Mouse (Mus musculus) kidney, postnatal 25 days (tissue): ENCODE measurements around the gene Ush2a.

Source experiments
- DNase-seq, 2 experiments: peaks; one replicate each; pipeline ENCODE4 v3.0.0; 2021; ENCODE audit warnings: mixed read lengths in 2 of 2

Gene Ush2a

DNA sequence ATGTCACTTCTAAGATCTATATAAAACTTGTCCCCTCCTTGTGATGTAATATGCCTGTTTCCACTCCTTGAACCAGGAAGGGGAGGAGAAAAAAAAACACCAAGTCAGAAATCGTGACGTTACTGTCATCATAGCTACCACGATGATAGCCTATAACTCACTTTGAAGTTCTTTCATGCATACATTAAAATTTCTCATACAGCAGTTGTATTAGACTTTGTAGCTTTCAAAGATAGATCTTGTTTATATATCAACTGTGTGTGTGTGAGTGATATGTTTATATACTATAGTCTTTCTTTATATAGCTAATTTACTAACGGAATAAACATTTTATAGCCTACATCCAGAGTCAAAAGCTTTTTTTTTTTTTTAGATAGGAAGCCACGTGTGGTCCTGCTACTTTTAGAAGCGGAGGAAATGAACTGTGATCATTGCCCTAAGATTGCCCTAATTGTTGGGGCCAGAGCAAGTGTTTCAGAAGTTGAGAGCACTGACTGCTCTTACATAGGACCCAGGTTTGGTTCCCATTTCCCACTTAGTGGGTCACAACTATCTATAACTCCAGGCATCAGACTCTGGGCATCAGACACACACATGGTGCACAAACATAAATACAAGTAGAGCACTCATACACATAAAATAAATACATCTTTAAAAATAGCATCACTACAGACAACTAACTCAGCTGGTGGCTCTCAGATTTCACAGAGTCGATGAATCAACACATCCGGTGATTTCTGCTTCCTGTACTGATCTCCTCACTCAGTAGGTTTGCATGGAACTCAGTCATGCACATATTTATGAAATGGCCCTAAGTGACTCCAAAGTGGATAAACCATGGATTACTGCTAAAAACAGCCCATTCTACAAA, 413.1 kb downstream of the Ush2a start:
- DNase-seq: no peak

DNA sequence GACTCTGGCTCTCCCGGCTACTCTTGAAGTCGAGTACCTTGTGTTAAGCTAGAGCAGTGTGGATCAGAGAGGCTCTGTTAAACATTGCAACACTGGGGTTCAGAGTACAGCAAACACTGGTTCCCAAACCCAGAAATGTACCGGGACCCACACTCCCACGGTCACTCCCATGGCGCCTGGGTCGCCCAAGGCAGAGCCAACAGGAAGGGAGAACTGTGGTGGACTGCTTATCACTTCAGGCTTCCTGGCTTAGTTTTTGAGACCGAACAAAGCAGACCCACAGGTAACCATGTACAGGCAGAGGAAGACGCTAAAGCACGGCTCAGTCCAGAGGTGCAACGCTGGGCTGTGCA, 413.7 kb downstream of the Ush2a start:
- no peak for DNase-seq

DNA sequence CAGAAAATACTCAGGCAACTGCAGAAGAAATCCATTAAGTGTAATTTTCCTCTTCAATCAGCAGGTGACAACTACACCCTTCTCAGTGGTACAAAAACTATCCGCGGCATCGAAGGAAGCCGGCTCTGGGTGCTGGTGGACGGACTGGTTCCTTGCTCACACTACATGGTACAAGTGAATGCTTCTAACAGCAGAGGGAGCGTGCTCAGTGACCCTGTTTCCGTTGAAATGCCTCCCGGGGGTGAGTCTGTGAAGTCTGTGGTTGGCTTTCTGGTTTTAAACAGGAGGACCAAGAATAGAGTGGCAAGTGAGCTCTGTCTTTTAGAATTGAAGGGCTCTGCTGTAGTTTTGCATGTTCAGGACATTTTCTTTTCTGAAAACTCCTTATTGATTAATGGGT, 416.4 kb downstream of the Ush2a start:
- no peak for DNase-seq

DNA sequence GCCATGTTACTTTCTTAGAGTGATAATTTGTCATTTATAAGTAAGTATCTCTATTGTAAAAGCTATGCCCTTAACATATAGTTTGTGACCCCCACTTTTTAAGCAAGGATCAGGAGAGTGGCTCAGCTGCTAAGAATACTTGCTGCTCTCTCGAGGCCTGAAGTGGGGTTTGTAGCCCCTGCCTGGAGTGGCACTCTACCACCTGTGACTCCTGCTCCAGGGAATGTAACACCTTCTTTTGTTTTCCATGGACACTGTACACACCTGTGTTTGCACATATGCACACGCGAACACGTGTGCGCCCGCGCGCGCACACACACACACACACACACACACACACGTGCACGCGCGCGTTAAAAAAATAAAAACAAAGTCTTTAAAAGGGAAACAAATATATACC, 424.5 kb downstream of the Ush2a start:
- DNase-seq: no peak

DNA sequence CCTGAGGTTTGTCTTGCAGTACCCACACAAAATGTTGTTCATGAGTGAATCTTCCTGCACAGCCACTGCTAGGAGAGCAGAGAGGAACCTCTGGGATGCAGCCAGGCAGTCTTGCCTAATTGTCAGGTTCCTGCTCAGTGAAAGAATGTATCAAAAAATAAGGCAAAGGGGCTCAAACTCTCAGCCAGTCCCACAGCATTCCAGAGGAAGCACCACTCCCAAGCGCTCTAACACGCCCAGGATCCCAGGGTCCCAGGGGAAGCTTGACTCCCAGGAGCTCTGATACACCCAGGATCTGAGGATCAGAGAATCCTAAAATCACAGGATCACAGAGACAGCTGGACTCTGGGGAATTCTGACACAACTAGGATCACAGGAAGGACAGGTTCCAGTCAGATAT, 434.5 kb downstream of the Ush2a start:
- DNase-seq: no peak

DNA sequence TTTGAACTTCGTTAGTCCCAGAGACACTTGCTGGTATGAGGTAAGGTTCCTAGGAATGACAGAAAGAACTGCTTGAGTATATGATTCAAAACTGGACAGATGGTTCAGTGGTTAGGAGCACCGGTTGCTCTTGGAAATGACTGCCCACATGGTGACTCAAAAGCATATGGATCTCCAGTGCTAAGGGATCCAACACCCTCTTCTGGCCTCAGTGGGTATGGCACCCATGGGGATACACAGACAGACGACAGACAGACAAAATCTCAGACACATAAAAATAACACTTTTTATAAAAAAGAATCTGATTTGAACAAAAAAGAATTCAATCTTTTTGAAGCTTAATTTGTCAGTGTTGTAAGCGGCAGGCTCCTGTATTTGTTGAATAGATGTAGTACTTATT, 446.4 kb downstream of the Ush2a start:
- DNase-seq: no peak

DNA sequence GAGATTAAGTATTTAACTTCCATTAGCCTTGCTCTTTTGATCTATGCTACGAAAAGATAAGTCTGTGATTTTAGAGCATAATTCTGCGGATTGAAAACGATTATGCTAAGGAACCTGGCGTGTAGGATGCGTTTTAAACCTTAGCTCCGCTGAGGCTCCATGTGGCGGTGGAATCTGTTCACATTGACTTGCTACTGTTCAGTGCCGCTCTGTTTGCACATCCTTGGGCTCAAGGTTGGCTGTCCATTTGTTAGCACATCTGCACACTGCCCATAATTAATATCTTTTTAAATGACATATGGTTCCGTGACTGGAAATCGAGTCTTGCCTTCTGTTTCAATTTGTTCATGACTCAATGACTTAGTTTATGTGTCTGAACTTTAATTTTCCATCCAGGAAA, 446.9 kb downstream of the Ush2a start:
- no peak for DNase-seq

DNA sequence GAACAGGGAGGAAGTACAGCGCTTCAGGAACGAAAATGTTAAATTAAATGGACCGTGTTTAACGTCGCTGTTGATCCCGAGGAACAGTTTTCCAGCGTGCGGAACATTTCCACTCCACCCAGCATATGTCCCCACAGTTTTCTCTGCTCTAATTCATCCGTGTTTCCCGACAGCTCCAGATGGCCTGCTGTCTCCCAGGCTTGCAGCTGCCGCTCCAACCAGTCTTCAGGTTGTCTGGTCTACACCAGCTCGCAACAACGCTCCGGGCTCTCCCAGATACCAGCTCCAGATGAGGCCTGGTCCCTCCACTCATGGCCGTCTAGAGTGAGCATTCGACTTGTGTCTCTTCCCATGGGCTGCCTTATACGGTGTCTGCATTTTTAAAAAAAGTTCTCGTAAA, 452.3 kb downstream of the Ush2a start:
- no peak for DNase-seq

DNA sequence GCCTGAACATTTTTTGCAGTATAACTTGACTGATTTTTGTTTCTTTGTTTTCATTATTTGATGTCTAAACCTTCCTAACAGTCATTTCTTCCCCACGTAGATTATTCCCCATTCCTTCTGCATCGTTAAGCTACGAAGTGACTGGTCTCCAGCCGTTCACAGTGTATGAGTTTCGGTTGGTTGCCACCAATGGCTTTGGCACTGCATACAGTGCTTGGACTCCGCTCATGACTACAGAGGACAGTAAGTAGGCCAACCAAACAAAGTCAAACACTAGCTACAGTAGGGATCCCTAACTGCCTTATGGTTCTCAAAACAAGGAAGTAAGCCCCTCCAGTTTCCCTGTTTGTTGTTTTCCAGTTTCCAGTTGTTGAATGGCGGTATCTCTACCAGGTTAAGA, 453.1 kb downstream of the Ush2a start:
- no peak for DNase-seq

DNA sequence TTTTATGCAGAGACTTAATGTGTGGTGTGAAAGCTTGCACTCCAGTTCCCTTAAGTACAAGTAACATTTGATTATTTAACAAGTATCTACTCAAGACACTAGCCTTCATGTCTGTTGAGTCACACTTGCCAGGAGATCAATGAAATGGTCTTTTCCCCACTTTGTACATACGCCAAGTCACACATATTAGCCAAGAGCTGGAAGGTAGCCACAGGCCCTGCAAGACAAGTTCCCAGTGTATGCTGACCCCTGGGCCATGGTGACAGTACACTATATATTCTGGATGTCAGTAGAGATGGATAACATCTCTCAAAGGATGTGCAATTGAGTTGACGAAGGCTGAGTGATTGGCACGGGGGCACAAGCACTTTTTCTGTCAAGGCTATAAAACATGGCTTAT, 455.1 kb downstream of the Ush2a start:
- DNase-seq: no peak

DNA sequence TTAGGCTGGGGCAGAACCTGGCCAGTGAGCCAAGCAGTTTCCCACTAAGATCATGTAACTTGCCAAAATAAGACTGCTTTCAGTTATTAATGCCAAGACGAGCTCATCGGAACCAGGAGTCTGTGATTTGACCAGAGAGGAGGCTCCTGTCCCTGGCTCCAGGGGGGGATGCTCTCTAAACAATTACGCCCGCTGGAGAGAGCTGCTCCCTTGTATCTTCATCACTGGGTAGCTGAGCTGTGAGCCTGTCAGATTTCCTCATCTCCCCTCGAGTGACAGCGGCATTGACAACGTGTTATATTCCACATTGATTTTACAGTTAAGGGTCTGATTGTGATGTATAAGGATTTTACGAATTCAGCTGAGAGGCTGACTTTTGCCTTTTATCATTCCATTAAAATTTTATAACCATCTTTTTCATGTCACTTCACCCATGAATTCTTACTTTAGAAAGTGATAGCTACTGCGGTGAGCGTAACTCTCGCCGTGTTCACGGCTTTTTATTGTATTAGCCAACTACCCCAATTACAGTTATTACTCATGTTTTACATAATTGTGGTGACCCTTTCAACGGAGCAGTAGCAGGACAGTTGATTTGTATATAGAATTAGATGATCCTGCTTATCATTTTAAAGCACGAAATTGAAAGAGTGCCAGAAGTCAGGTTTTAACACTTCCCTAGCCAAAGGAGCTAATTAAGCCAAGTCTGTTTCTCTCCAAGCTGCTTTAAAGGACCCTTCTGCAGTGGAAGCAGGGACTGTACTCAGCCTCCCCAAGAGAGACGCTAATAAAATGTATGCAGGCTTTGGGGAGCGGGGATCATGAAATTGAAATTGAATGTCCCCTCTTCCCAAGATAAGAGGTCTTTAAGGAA, 463.5 kb downstream of the Ush2a start:
- no peak for DNase-seq

DNA sequence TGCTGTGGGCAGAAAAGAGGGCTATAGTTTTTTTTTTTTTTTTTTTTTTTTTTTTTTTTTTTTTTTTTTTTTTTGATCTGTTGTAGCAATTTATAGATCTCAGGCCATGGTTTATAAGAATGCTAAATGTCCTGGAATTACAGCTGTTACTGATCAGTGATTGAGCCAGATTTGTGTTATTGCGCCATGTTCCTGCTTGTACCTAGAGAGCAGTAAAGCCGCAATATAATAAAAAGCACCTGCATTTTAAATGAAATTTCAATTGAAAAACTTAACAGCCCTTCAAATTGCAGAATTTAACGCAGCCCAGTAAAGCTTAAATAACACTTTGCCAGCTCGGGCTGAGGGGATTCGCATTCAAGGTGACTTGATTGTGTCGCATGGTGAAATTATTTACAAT, 465.1 kb downstream of the Ush2a start:
- DNase-seq: no peak

DNA sequence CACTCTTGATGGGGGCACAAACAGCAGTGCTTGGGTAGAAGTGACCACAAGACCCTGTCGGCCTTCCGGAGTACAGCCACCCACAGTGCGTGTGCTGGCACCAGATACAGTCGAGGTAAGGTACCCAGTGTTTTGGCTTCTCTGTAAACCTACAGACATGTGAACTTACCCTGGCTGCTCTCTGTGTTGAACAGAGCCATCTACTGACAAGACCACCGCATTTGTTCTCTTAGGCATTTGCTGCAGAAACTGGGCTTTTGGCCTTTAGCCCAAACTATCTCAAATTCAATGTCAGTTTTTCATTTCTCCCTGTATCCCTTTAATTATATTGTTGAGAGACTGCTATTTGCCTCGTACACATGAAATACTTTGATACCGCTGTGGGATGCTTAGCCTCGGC, 466.8 kb downstream of the Ush2a start:
- no peak for DNase-seq

DNA sequence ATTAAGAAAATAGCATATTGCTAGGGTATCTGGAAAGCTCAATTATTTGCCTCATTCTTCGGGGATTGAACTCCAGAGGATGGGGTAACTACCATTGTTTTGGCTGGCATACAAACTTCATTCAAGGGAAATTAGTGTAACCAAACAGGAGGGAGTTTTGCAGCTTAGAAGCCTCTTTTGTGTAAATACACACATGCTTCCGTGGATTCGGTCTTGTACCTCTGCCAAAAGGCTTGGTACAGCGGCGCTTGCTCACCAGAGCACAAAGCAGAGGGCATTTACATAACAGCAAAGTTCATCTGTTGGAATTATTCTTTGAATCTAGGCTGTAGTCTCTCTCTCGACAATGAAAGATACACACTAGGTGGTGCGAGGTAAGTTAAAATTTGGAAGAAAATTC, 467.4 kb downstream of the Ush2a start:
- DNase-seq: no peak

DNA sequence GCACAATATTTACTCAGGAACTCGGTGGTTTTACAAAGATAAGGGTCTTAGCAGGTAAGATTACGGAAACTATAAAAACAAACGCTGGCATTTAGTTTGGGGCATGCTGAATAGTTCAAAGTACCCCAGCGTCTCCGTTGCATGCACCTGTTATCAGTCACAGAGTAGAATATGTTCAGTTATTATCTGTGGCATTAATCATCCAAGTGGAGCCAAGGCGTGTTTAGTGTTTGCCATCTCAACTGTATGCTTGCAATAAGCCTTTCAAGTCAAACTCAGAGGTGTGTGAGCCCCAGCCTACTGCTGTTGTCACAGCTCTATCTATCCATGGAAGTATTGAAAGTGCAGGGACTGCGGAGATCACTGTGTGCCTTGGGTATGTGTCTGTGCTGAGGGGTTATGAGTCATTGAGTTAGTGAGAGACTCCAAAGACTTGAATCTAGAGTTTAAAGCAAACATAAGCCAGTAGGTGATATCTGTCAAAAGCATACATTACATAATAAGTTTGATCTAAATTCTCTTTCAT, 473.0 kb downstream of the Ush2a start:
- DNase-seq: no peak

DNA sequence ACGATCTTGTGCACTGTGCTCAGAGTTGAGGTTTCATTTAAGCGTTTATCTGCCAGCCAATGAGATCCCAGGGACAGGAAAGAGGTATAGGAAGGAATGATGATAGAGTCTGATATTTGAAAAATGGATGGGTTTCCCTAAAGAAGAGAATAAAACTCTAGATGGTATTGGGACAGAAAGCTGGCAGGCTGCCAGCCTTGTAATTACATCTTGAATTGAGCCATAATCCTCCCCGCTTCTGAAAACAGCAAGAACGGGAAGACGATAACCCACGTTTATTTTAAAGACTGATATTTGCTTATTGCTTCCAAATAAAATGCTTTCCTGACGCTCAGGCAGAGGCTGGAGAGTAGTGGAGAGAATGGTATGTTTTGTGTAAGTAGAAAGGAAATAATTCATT, 481.1 kb downstream of the Ush2a start:
- DNase-seq: no peak

DNA sequence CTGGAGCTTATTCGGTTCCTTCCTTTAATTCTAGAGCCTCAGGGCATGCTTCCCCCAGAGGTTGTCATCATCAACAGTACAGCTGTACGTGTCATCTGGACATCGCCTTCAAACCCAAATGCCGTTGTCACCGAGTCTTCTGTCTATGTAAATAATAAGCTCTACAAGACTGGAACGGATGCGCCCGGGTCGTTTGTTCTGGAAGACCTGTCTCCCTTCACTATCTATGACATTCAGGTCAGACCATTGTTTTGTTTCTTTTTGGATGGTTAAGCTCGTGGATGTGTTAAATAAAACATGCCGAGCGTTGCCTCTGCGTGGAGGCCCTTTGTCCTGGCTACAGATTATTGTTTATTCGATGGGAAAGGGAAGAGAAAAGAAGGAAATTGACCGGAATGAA, 493.2 kb downstream of the Ush2a start:
- DNase-seq: no peak

DNA sequence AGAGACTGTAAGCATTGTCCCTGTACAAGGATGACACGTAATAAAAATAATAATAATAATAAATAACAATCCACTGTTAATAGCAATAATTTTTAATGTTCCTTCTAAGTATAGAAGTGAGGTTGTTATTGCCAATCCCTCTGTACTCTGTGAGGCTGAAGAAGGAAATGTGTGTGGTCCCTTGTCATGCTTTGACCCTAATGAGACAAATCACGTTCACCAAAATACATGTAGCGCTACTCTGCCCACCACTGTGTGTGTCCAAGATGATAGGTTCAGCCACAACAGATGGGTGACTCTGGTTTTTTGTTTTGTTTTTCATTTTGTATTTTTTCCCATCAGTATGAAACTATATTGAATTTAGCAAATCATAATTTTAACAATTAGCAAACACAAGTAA, 498.7 kb downstream of the Ush2a start:
- DNase-seq: no peak

DNA sequence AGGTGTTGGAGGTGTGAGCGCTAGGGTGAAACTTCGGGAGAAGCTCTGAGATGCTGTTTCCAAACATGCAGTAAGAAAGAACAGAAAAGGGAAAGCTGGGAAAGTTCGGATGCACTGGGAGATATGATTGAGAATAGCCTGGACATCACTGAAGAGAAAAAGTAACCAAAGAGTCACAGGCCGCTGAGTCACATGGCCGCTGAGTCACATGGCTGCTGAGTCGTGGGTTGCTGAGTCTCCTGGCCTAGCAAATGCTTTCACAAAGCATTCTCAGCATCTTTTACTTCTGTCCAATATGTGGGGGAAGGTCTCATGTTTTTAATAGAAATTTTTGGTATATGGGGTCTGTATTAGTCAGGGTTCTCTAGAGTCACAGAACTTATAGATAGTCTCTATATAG, 500.6 kb downstream of the Ush2a start:
- DNase-seq: no peak

DNA sequence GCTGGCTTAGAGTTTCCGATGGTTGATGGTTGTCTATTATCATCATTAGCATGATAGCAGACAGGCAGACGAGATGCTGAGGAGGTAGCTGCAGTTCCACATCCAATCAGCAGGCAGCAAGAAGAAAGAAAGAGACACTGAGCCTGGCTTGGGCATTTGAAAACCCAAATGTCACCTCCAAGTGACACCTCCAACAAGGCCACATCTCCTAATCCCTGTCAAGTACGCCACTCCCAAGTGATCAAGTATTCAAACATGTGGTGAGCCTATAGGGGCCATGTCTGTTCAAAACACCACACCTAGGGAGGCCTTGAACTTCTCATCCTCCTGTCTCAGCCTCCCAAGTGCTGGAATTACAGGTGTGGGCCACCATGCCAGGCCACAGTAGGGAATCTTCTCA, 501.9 kb downstream of the Ush2a start:
- no peak for DNase-seq

DNA sequence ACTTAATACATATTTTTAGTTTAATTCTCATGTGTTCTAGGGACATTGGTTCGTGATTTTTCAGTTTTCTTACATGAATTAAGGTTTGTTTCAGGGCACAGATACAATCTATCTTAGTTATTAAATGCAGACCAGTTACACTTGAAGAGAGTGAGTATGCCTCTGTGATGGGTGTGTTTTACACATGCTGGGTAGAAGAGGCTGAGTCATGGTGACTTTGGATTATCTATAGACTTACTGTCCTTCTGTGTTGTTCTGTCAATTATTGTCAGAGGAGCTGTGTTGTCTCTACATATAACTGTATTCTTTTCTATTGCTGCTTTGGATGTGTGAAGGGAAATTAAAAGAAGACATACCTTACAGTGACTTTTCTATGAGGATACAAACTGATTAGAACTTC, 509.0 kb downstream of the Ush2a start:
- DNase-seq: no peak

DNA sequence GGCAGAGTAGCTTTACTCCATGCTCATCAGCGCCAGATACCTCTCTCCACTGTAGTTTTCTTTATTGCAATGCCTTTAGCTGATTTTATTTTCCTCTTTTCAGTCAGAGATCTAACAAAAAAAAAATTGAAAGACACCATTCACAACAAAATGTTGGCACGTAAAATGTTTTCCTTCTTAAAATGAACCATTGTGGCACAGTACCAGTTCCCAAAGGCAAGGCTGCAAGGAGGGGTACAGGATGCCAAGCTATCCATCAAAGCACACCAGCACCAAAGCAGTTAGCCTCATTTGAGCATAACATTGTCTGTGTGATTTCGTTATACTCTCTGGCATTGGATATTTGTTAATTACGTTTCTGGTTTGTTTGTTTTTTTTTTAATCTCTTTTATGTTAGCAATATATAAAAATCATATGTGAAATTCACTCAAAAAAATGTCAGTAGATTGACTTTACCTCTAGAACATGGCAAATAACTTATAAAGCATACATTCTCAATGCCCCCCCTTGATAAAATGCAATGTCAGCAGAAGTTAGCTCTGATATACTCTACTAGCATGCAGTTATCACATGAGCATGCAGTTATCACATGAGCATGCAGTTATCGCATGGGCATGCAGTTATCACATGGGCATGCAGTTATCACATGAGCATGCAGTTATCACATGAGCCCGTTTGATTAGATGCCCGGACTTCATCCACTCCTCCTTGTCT, 510.9 kb downstream of the Ush2a start:
- DNase-seq: no peak

DNA sequence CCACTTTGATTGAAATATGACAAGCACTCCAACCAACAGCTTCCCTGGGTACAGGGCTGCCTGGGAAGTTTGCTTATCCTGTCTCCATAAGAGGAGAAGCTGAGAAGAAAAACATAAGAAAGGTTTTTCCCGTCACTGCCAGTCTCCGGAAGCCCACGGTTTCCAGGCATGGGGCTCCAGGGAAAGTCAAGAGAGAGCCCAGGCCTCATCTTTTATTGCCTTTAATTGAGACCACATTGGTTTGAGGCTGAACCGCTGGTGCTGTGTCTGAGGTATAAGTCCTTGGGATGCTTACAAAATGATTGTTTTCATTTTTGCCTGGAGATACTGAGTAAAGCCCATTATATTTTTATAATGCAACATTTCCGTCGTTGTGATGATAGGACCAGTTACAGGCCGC, 511.8 kb downstream of the Ush2a start:
- DNase-seq: no peak
